Mouse (Mus musculus): ENCODE measurements around the gene Hephl1. TPM values are rescaled to one million over a fixed set of nuclear protein-coding genes. Genes with fewer than 3 reads are reported as not detected.

The Hephl1 gene
- total and polyA plus RNA-seq, 3 experiments, result 0.38 to 5.0 (median 2.9) TPM

DNA sequence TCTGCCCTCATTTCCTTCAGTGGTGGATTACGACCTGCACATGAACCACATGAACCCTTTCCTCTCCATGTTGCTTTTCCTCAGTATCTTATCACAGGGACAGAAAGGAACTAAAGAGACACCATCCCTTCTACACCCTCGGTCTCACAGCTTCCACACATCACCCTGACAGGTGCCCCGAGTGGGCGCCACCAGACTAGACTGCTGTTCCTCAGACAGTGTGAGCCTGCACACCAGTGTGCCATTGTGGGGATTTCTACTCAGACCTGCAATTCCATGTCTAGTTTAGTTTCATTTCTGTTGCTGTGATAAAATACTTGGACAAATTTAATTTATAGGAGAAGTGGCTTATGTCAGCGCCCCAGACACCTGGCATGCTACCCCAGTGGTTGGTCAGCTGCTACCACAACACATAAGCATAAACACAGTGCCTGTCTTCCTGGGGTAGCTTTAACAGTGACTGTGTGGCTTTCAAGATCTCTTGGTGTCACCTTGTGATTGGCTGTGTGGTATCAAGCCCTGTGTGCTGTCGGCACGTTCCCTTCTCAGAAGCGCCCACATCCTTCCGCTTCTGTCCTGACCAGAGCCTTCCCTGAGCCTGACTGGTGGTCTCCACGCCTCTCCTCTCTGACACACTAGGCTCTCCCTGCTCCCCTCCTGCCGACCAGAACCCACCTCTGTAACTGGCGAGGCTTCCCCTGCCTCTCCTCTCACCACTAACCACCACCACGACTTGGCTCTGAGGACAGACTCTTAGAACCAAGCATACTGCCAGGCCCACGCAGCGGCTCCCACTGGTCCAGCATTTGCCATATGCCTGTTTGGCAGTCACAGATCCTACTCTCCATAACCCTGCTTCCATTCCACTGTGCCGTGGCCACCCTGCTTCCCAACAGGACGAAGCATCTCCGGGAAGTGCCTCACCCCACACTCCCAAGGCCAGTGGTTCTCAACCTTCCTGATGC is 93.8 kb downstream of the Hephl1 start:
- no peak for DNase-seq

DNA sequence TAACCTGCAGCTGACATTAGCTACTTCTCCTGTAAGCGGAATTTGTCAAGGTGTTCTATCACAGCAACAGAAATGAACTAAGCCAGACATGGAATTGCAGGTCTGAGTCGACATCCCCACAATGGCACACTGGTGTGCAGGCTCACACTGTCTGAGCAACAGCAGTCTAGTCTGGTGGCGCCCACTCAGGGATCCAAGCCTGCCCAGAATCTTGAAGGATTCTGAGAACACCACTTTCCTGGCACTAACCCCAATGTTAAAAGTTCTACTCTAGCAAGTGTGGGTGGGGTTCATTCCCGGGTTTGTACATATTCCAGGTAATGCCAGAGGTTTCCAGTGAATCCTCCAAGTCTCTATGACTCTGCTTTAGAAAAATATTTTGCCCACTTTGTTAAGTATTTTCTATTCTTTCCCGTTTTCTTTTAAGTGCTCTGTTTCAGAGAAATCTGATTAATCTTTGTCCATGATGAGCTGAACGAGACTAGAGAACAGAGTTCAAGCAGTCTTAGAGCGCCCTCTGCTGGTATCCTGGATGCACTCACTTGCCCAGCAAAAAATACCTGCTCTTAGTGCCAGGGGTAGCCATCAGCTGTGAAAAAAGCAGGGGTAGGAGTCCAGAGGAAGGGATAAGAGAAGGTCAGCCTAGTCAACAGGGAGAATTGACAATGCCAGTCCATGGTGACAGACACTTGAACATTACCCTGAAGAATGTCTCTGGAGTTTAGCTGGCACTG is 96.5 kb downstream of the Hephl1 start:
- peak; percentile 69 for DNase-seq

DNA sequence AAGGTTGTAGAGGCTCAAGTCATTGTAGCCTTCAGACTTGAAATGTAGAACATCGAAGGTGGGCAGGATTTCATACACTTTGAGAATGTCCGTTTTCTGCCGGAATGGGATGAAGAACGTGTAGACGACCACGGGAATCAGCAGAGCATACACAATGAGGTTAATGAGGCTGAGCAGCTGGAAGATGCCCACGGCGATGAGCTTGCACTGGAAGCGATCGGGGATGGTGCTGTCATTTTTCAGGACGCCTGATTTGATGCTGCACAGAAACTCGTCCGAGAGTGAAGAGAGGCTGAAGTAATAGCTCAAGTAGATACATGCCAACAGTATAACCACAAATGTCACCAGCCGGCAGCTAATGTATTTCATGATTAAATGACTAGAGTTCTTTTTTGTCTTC is 104.3 kb downstream of the Hephl1 start:
- DNase-seq, result no peak

DNA sequence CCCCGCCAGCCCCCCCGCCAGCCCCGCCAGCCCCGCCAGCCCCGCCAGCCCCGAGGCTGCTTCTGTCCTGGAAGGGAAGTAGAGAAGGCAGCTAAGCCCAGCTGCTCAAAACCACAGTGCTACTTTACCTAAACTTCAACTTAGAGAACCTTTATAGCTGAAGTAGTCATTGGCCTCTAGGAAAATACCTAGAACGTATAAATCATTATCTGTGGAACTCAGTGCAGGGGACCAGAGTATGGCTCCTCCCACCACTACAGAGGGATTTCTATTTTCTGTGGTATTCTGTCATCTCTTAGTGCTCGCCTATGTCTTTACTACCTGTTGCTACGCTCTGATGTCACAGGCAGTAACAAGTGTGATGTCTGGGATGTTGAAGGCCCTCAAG is 107.6 kb downstream of the Hephl1 start:
- peak; percentile 17 for DNase-seq

DNA sequence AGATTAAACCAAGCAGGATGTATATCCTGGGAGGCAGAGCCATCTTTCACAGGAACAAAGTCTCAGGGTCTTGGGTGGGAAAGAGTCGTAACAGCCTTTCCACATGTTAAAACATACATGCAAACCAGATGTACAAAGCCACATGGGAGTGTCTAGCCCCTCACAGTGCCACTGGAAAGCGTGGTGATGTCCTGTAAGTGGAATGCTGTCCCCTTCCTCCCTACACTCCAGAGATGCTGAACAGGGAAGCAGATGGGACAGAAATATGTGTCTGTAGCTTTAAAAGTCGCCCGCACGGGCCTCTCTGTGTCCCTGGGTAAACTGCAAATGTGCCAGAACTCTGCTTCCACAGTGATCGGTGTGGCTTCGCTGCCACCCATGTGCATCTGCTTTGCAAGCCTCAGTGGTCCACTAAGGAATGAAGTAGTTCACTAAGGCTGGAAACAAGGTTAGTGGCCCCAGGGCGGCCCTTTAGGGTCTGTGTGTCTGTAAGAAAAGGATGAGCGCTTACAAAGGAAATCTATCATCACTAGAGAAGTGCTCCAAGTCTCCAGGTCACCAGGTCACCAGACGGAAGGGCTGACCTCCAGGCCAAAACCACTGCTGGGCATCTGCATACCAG is 108.1 kb downstream of the Hephl1 start:
- DNase-seq, result peak; percentile 66

DNA sequence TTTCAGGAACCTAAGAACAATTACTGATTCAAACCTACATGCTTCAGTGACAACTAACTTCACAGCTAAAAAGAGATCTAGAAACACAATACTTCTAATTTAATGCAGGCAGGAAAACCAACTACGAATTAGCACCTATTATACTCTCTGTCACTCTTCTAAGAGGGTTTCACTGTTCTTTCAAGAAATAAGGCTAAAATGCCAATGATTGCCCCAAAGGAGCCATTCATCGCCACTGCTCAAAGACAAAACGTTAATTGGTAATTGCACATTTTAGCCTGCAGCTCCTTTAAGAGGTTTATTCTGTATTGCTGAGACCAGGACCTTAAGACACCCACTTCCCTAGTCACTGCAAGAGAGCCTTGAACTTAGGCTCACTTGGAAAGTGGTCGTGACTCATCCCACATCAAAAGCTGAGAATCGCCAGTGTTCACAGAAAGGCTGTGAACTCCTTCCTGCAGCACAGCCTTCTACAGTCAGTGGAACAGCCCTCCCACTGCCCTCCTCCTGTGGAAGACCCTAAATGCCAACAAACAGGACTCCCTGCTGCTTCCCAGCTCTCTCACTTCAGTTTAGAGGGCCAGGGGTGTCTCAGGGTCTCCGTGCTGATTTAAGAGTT is 108.8 kb downstream of the Hephl1 start:
- peak; percentile 81 for DNase-seq

Other genes starting within 250 kb of the Hephl1 start
- not detected for gene Izumo1r, start 208.2 kb downstream of the Hephl1 start, total RNA-seq (2021)
- gene Izumo1r, start 208.2 kb downstream of the Hephl1 start, polyA plus RNA-seq (2012; rRNA removed), result 0.17 TPM in 1 of 2 replicates, not detected in the other
- 10 to 100 TPM in 1 of 2 experiments, 1 to 10 TPM in 1; 7.1 to 10.1 TPM for gene Panx1, start 66.6 kb downstream of the Hephl1 start, total RNA-seq (2021)
- 21.1 and 27.5 TPM in 2 replicates for gene Panx1, start 66.6 kb downstream of the Hephl1 start, polyA plus RNA-seq (2012; rRNA removed)
- gene Vstm5, start 126.9 kb upstream of the Hephl1 start, total RNA-seq (2021), result 1 to 10 TPM in 1 of 2 experiments, under 1 TPM in 1; 0.55 to 1.2 TPM
- 1.2 and 1.4 TPM in 2 replicates for gene Vstm5, start 126.9 kb upstream of the Hephl1 start, polyA plus RNA-seq (2012; rRNA removed)
- 10 to 100 TPM; 27.4 to 34.8 TPM for gene Med17, start 167.8 kb upstream of the Hephl1 start, total RNA-seq (2021)
- 31.9 and 32.2 TPM in 2 replicates for gene Med17, start 167.8 kb upstream of the Hephl1 start, polyA plus RNA-seq (2012; rRNA removed)
- 100 to 1,000 TPM in 1 of 2 experiments, 10 to 100 TPM in 1; 76.4 to 128 TPM for gene Taf1d, start 194.1 kb upstream of the Hephl1 start, total RNA-seq (2021)
- 2.7 and 3.0 TPM in 2 replicates for gene Taf1d, start 194.1 kb upstream of the Hephl1 start, polyA plus RNA-seq (2012; rRNA removed)
- 100 to 1,000 TPM; 124 to 126 TPM for gene 4931406C07Rik, start 194.3 kb upstream of the Hephl1 start, total RNA-seq (2021)
- gene 4931406C07Rik, start 194.3 kb upstream of the Hephl1 start, polyA plus RNA-seq (2012; rRNA removed), result 9.8 and 10.6 TPM in 2 replicates
- 10 to 100 TPM in 1 of 2 experiments, 1 to 10 TPM in 1; 9.2 to 13.8 TPM for gene Cep295, start 245.7 kb upstream of the Hephl1 start, total RNA-seq (2021)
- 0.82 and 1.1 TPM in 2 replicates for gene Cep295, start 245.7 kb upstream of the Hephl1 start, polyA plus RNA-seq (2012; rRNA removed)

All from adrenal gland, adult 2 months (tissue).